Mouse (Mus musculus) 416B (cell line): ENCODE data around the gene Gm10031.

Source experiments
- DNase-seq: peaks from one replicate; pipeline ENCODE4 v3.0.0; 2011; ENCODE audit warnings: low read depth

Gene Gm10031

DNA sequence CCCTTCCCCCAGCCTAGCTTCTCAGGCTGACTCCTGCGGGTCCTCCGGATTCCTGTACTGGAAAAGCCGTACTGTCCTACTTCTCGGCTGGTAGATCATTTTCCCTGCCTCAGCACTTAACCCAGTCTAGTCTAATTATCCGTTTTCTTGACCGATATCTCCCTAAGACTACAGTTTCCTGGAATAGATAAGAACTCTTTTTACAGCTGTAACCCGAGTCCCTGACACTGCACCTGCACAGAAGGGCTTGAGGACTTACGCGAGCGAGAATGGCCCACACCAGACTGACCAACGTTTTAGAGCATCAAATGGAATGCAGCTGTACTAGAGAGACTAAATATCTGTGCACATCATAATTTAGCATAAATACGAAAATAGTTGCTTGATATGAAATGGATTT is 20.2 kb downstream of the Gm10031 start:
- no peak for DNase-seq

DNA sequence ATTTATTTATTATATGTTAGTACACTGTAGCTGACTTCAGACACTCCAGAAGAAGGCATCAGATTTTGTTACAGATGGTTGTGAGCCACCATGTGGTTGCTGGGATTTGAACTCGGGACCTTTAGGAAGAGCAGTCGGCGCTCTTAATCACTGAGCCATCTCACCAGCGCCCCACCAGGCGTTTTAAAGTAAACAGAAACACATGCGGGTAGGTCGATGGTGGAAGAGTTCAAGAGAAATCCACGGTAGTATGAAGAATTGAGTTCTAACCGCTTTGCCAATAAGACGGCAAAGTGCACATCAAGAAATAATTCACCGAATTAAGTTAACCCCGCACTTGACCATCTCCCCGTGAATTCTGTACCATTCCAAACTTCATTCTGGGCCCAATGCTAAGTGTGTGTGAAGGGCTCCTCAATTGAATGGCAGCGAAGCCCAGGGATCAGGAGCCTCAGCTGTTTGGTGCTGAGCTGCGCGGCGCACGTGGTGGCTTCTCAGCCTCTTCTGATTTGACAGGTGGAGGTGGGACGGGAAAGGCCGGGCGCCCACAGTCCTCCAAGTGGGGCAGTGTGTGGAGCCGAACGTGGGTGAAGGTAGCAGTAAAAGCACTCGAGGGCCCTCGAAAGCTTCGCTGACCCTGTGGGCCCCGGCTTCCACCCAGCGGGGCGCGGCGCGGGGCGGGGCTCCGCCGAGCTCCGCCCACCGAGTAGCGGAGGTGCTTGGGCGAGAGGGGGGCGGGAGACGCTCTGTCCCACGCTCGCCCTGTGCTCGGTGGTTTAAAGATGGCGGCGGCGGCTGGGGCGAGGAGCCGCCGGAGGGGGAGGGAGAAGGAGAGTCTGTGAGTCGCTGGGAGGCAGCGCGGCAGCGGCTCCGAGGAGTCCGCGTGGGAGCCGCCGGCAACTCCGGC is 34.5 kb downstream of the Gm10031 start, which contains the start of gene Abl2:
Gene Abl2 (plus strand): TSS at position 763 of the 907 bp plus-strand sequence.
- peak; percentile 89 for DNase-seq

DNA sequence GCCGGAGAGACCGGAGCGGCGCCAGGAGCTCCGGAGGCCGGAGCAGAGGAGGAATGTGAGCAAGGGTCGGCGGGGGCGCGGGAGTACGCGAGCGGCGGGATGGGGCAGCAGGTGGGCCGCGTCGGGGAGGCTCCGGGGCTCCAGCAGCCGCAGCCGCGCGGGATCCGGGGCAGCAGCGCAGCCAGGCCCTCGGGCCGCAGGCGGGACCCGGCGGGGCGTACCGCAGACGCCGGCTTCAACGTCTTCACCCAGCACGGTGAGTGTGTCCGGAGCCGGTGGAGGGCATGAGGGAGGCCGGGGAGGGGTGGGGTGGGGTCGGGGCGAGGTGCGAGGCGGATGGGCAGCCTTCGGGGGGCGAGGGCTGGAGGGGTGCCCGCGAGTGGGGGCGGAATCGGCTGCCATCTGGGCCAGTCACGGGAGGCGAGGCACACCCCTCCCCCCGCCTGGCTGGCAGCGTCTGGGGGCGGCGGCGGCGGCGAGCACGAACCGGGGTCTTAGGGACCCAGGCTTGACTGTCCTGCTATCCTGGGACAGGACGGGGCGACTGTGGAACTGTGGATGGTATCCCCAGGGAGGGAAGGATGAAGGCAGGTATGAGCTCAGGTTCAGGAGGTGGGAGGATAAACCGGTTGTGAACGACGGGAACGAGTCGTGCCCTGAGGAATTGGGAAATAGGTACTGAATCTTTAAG is 35.3 kb downstream of the Gm10031 start:
- DNase-seq = no peak

DNA sequence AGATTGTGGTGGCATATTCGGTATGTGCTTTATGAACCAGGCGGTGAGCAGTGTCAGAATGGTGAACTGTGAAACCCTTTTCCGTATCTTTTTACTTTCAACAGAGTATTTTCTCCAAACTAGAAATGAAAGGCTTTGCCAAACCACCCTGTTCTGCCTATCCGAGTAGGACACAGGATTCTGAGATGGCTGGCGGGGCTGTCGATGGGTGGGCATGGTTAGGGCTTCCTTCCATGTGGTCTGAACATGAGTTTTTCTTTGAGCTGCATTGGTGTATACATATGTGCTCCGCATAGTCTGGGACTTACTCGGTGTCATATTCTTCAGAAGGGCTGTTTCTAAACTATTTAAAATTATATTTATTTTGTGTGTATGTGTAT is 35.8 kb downstream of the Gm10031 start:
- peak; percentile 30 for DNase-seq

DNA sequence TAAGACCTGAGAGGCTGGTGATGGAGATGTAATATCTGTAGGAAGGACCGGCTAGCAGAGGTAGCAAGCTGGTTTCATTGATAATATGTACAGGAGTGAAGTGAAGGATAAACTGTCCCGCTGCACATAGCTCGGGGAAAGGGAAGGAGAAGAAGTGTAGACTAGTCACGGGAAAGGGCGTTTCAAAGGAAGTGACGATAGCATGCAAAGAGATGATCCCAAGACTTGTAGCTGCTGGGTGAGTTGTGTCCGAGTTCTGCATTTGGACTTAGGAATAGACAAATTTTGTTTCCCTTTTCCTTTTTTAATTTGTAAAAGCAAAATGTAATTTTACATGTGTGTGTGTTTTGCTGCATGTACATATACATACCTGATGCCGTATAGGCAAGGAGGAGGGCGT is 36.7 kb downstream of the Gm10031 start:
- DNase-seq = no peak

DNA sequence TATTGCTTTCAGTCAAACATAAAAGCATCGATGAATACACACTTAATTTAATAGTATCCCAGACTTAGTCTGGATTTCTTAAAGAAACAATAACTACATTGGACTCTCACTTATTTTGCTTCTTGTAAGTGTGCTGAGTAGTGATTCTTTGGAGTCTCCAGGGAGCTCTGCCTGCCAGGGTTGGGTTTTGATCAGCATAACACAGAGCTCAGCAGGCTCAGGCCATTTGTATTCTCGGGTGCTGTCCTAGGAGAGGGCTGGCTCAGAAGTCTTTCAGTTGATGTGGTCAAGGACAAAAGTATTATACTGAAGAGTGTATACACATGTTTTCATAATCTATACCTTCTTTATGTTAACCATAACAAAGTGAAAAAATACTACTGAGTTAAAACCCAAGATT is 41.5 kb downstream of the Gm10031 start:
- DNase-seq = no peak

DNA sequence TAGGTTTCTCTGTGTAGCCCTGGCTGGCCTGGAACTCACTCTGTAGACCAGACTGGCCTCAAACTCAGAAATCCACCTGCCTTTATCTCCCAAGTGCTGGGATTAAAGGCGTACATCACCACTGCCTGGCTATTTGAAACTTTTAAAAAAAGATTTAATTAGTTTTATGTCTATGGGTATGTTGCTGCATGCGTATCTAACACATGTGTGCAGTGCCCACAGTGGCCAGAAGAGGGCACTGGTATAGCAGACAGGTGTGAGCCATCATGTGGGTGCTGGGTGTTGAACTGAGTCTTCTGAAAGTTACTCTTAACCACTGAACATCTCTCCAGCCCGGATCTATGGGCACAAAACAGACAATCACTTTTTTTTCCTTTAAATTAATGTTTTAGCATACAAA is 42.3 kb downstream of the Gm10031 start:
- DNase-seq = peak; percentile 42

DNA sequence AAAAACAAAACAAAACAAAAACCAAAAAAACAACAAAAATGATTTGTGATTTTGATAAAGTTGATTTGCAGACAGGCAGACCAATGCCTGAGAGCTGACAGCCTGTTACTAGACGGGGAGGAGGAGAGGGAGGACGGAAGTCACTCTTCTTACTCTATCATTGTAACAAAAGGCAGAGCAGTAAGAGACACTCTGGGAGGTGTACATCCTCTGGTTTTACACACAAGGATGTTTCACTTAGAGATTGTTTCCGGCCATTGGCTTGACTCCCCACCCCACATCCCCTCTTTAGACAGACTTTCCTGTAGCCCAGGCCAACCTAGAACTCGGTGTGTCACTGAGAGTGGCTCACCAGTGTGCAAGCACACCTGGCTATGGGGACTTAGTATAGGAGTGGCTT is 45.8 kb downstream of the Gm10031 start:
- DNase-seq = no peak

DNA sequence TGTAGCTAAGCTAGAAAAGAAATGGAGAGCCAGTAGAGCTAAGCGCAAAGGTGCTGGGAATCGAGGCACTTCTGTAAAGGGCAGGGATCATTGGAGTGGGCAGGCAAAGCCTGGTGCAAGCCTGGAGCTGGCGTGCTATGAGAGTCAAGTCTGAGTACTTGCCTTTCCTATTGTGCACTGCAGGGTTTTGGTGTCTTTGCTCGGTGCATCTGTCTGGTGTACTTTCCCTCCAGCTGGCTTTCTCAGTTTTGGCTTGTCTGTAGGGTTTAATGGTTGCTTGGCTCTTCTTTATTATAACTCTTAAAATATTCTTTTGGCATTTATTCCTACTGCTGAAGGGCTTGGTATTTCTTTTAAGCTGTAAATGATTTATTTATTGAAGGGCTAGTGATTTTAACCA is 49.1 kb downstream of the Gm10031 start:
- no peak for DNase-seq
